Mouse (Mus musculus) layer of hippocampus, adult 9-11 months (tissue): ENCODE data around the gene Ankrd39.

Experiments
- DNase-seq: peaks from one replicate; pipeline ENCODE4 v3.0.0; 2022

The Ankrd39 gene

GRCm38 (mm10) chr1:36572140-36572700 is 25.0 kb upstream of the Ankrd39 start:
- no peak for DNase-seq

- peak; percentile 60 for DNase-seq
These were observed 24.4 kb upstream of the Ankrd39 start for GRCm38 (mm10) chr1:36571627-36572026.

GRCm38 (mm10) chr1:36570320-36570719 is 23.1 kb upstream of the Ankrd39 start:
- no peak for DNase-seq

GRCm38 (mm10) chr1:36569694-36570276 is 22.5 kb upstream of the Ankrd39 start:
- DNase-seq: no peak

- DNase-seq: no peak
These were observed 21.5 kb upstream of the Ankrd39 start for GRCm38 (mm10) chr1:36568776-36569175.

GRCm38 (mm10) chr1:36567818-36568603 is 20.8 kb upstream of the Ankrd39 start:
- no peak for DNase-seq

GRCm38 (mm10) chr1:36566425-36566824 is 19.2 kb upstream of the Ankrd39 start:
- no peak for DNase-seq

- DNase-seq: no peak
These were observed 16.9 kb upstream of the Ankrd39 start for GRCm38 (mm10) chr1:36564101-36564500.

GRCm38 (mm10) chr1:36563632-36564031 is 16.4 kb upstream of the Ankrd39 start:
- DNase-seq: no peak

- DNase-seq: no peak
These were observed 16.0 kb upstream of the Ankrd39 start for GRCm38 (mm10) chr1:36563197-36563596.

- DNase-seq: no peak
These were observed 15.1 kb upstream of the Ankrd39 start for GRCm38 (mm10) chr1:36562388-36562787.

- DNase-seq: no peak
These were observed 13.7 kb upstream of the Ankrd39 start for GRCm38 (mm10) chr1:36560903-36561302.

- no peak for DNase-seq
These were observed 12.6 kb upstream of the Ankrd39 start for GRCm38 (mm10) chr1:36559888-36560287.

GRCm38 (mm10) chr1:36559256-36559655 is 12.0 kb upstream of the Ankrd39 start:
- DNase-seq: no peak

GRCm38 (mm10) chr1:36558031-36558993 is 11.1 kb upstream of the Ankrd39 start, which contains the start of gene Sema4c:
Gene Sema4c, minus strand, starts transcription at chr1:36558349.
- peak; percentile 74 for DNase-seq

- no peak for DNase-seq
These were observed 10.3 kb upstream of the Ankrd39 start for GRCm38 (mm10) chr1:36557457-36558011.

- DNase-seq: peak; percentile 90
These were observed 9.6 kb upstream of the Ankrd39 start for GRCm38 (mm10) chr1:36556553-36557456.

GRCm38 (mm10) chr1:36555798-36556395 is 8.7 kb upstream of the Ankrd39 start:
- peak; percentile 49 for DNase-seq

GRCm38 (mm10) chr1:36554633-36555399 is 7.6 kb upstream of the Ankrd39 start:
- DNase-seq: no peak

GRCm38 (mm10) chr1:36552506-36552905 is 5.3 kb upstream of the Ankrd39 start:
- DNase-seq: no peak
